Mouse (Mus musculus): ENCODE measurements around the gene Rxfp1. TPM values are rescaled to one million over a fixed set of nuclear protein-coding genes. Genes with fewer than 3 reads are reported as not detected.

Rxfp1 gene
- total RNA-seq, 2 experiments from 2014 or later: not detected

- ATAC-seq (replicated peaks; ENCODE audit: low FRiP score, poor library complexity, severe bottlenecking): no peak
Measured at GRCm38 (mm10) chr3:79674641-79675040, 63.0 kb downstream of the Rxfp1 start.

GRCm38 (mm10) chr3:79673082-79673481 lies 64.6 kb downstream of the Rxfp1 start:
- ATAC-seq (replicated peaks; ENCODE audit: low FRiP score, poor library complexity, severe bottlenecking): peak; percentile 66

- ATAC-seq (replicated peaks; ENCODE audit: low FRiP score, poor library complexity, severe bottlenecking): no peak
Measured at GRCm38 (mm10) chr3:79672188-79672587, 65.5 kb downstream of the Rxfp1 start.

- ATAC-seq (replicated peaks; ENCODE audit: low FRiP score, poor library complexity, severe bottlenecking): no peak
Measured at GRCm38 (mm10) chr3:79670556-79670955, 67.1 kb downstream of the Rxfp1 start.

- ATAC-seq (replicated peaks; ENCODE audit: low FRiP score, poor library complexity, severe bottlenecking): peak; percentile 79
Measured at GRCm38 (mm10) chr3:79664787-79665408, 72.8 kb downstream of the Rxfp1 start.

GRCm38 (mm10) chr3:79656682-79657081 lies 81.0 kb downstream of the Rxfp1 start:
- ATAC-seq (replicated peaks; ENCODE audit: low FRiP score, poor library complexity, severe bottlenecking): no peak

- ATAC-seq (replicated peaks; ENCODE audit: low FRiP score, poor library complexity, severe bottlenecking): no peak
Measured at GRCm38 (mm10) chr3:79652129-79652528, 85.6 kb downstream of the Rxfp1 start.

GRCm38 (mm10) chr3:79629416-79629730 lies 108.3 kb downstream of the Rxfp1 start, which contains the start of gene Etfdh:
Etfdh (minus strand) TSS chr3:79629500.
- peak; percentile 63 for ATAC-seq (replicated peaks; ENCODE audit: low FRiP score, poor library complexity, severe bottlenecking)

- peak; percentile 92 for ATAC-seq (replicated peaks; ENCODE audit: low FRiP score, poor library complexity, severe bottlenecking)
Measured at GRCm38 (mm10) chr3:79628561-79629415, 108.9 kb downstream of the Rxfp1 start, which contains the start of gene 4930579G24Rik. 4930579G24Rik (plus strand) TSS chr3:79629079.

- ATAC-seq (replicated peaks; ENCODE audit: low FRiP score, poor library complexity, severe bottlenecking): peak; percentile 22
Measured at GRCm38 (mm10) chr3:79628182-79628560, 109.5 kb downstream of the Rxfp1 start.

GRCm38 (mm10) chr3:79627484-79628181 lies 110.0 kb downstream of the Rxfp1 start:
- ATAC-seq (replicated peaks; ENCODE audit: low FRiP score, poor library complexity, severe bottlenecking): peak; percentile 37

- ATAC-seq (replicated peaks; ENCODE audit: low FRiP score, poor library complexity, severe bottlenecking): no peak
Measured at GRCm38 (mm10) chr3:79609886-79610285, 127.8 kb downstream of the Rxfp1 start.

GRCm38 (mm10) chr3:79595468-79595867 lies 142.2 kb downstream of the Rxfp1 start:
- no peak for ATAC-seq (replicated peaks; ENCODE audit: low FRiP score, poor library complexity, severe bottlenecking)

- ATAC-seq (replicated peaks; ENCODE audit: low FRiP score, poor library complexity, severe bottlenecking): no peak
Measured at GRCm38 (mm10) chr3:79591793-79592471, 145.7 kb downstream of the Rxfp1 start.

Other genes starting within 250 kb of the Rxfp1 start
- 35.5 and 82.1 TPM in 2 replicates for gene Fnip2, start 170.1 kb downstream of the Rxfp1 start, total RNA-seq (2015; ENCODE audit: low replicate concordance)
- 93.3 and 101 TPM in 2 replicates for gene Fnip2, start 170.1 kb downstream of the Rxfp1 start, total RNA-seq (2017; ENCODE audit: low replicate concordance)
- 32.3 and 35.5 TPM in 2 replicates for gene Ppid, start 146.5 kb downstream of the Rxfp1 start, total RNA-seq (2015; ENCODE audit: low replicate concordance)
- 60.6 and 64.3 TPM in 2 replicates for gene Ppid, start 146.5 kb downstream of the Rxfp1 start, total RNA-seq (2017; ENCODE audit: low replicate concordance)
- gene 4930579G24Rik, start 108.8 kb downstream of the Rxfp1 start, total RNA-seq (2015; ENCODE audit: low replicate concordance): 9.6 and 11.3 TPM in 2 replicates
- 2.6 and 8.0 TPM in 2 replicates for gene 4930579G24Rik, start 108.8 kb downstream of the Rxfp1 start, total RNA-seq (2017; ENCODE audit: low replicate concordance)
- gene Etfdh, start 108.4 kb downstream of the Rxfp1 start, total RNA-seq (2015; ENCODE audit: low replicate concordance): 18.2 and 36.3 TPM in 2 replicates
- gene Etfdh, start 108.4 kb downstream of the Rxfp1 start, total RNA-seq (2017; ENCODE audit: low replicate concordance): 20.6 and 23.3 TPM in 2 replicates
- gene Tmem144, start 114.9 kb upstream of the Rxfp1 start, total RNA-seq (2015; ENCODE audit: low replicate concordance): 3.5 TPM in 1 of 2 replicates, not detected in the other
- not detected in 2 replicates for gene Tmem144, start 114.9 kb upstream of the Rxfp1 start, total RNA-seq (2017; ENCODE audit: low replicate concordance)
- gene Fam198b, start 146.7 kb upstream of the Rxfp1 start, total RNA-seq (2015; ENCODE audit: low replicate concordance): 0.38 TPM in 1 of 2 replicates, not detected in the other
- gene Fam198b, start 146.7 kb upstream of the Rxfp1 start, total RNA-seq (2017; ENCODE audit: low replicate concordance): not detected in 2 replicates

All from erythroblast, adult 5-6 weeks (primary cell).